Mouse (Mus musculus) kidney, postnatal 4 days (tissue): ENCODE data around the gene Depp1.

Source experiments
- DNase-seq, 2 experiments: peaks; one replicate each; pipeline ENCODE4 v3.0.0; 2021; ENCODE audit warnings: mixed read lengths in 2 of 2

Depp1 gene

DNA sequence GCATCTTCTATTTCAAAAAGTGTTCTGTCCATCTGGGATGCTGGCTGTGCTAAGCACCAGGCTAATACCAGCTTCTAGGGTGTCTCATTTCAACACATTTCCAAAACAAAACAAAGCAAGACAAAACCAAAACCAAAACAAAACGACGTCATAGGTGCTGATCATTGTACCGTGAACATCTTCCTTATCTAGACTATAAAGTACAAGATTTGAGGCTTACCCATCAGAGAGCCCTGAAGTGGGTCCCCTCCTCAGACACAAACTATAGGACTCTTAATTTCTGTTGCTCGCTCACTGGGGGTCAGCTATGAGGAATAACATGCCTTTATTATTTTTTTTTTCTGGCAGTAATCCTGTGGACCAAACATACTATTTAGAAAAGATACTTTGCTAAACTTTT is 43.2 kb downstream of the Depp1 start:
- no peak for DNase-seq

DNA sequence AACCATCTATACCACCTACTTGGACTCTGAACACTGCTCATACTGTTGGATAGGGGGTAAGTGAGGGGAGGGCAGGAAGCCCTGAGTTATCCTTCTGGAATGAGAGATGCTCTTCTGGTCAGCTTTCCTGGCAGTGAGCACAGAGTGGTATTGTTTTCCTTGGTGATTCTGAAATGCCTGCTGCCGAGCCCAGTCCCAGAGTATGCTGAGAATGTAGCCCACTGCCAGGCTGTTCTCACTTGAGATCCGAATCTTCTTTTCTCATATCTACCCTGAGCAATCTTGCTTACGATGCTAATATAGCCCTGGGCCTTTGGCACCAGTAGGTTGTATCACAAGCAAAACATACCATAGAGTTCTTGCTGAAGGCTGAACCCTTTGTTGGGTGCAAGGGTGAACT is 43.9 kb downstream of the Depp1 start:
- no peak for DNase-seq

DNA sequence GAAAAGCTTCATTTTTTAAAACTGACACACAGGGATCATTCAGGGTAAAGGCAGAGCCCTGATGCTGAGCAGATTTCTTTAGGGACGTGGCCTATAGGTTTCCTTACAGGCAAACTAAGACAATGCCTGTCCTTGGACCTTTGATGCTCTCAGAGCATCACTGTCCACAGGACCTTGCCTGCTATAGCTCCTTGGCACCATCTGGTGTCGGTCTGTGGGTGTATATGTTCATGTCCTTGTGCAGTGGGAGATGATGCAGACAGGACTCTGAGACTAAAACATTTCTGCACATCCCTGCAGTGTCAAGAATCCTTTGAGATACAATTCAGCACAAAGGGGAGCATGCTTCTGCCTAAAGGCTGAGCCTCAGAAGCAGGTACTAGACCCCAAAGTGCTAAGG is 47.0 kb downstream of the Depp1 start:
- DNase-seq = no peak

DNA sequence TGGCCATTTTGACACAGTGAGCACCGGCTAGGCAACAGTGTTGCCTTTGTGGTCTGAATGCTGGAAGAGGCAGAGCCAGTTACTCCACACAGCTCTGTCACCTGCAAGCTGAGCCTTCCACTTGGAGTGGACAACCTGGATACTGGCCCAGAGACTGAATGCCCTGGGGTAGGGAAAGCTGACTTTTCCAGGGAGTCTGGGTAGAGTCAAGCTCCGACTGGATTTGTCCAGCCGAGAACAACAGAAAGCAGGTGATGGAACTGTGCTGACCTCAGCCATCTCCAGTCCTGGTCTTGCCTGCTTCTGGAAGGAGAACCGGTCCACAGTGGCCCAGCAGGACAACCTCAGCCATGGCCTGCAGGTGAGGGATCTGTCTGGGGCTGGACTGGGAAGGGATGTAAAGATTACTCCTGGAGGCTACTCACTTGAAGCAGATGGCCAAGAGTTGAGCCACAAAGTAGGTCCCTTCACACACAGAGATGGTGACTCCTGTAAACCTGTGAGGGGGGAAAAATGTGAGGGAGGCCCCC is 47.6 kb downstream of the Depp1 start:
- no peak for DNase-seq

DNA sequence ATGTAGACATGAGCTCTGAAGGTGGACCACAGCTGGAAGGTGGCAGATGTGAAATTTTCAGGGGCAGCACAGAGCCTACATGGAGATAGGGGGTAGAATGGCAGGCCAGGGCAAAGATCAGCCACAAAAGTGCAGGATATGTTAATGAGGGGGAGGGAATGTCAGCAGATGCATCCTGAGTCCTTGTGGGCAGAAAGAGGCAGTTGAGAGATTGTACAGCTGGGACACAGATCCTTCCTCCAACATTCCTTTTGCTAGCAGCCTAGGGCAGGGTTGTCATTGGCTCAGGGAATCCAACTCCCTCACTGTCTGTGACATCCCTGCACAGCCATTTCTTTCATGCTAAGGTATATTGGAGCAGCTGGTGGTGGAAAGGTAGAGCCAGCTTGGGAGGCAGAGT is 50.4 kb downstream of the Depp1 start:
- DNase-seq = no peak
